Comparison of ENCODE assay signal across 19 mouse cellular contexts in the genomic region with DNA sequence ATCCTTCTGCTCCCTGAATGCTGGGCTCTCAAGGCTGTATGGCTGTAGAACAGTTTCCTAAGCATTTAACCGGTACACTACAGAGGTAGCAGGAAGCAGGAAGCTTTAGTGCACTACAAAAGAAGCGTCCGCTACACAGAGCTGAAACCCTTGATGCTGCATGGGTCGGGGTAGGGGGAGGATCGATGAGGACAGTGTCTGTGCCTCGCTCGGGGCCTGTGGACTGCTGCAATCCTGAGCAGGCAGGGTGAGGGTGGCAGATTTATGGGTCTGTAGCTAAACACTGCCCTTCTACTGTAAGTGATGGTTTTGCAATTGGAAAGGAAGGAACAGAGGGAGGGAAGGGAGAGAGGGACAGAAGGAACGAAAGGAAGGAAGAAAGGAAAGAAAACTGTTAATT. TPM values are rescaled to one million over a fixed set of nuclear protein-coding genes. Genes with fewer than 3 reads are reported as not detected.
DNase-seq lines count a peak whose midpoint lies in the region; ATAC-seq and TF ChIP-seq lines count a peak whose summit lies in the region.
"Had no signal": no experiment of that assay in that cellular context is flagged by ENCODE, and none has a peak within 500 bp of the region (broad histone marks: within the 10 kb centered on the region; RNA-seq: fewer than 3 reads in every experiment).

No protein-coding gene starts in this region.

- H3K9me3 ChIP-seq in lung, embryonic 14.5 days (ENCODE audit: low read depth, low read length): no peaks in the 10 kb centered on the region
- H3K9me3 ChIP-seq in neural tube, embryonic 13.5 days: no peaks in the 10 kb centered on the region
- H3K9me3 ChIP-seq: hindbrain, embryonic 15.5 days; liver, embryonic 12.5 days; lung, embryonic 15.5 days had no signal

- peak; percentile 35; the same call in 1 of the 2 replicates for ATAC-seq in frontal cortex, adult (ENCODE audit: low TSS enrichment)
- 0 out of 2 replicates have a peak, but pooled peaks have one; percentile 17 for ATAC-seq in lung, embryonic 14.5 days (ENCODE audit: insufficient read depth)
- ATAC-seq in neural tube, embryonic 13.5 days (ENCODE audit: low read depth): peak; percentile 94
- ATAC-seq: liver, embryonic 12.5 days had no signal

- no peaks in the 10 kb centered on the region for H3K27me3 ChIP-seq in lung, embryonic 14.5 days (ENCODE audit: insufficient read depth, low read length)
- no peaks in the 10 kb centered on the region for H3K27me3 ChIP-seq in neural tube, embryonic 13.5 days
- H3K27me3 ChIP-seq: hindbrain, embryonic 15.5 days; liver, embryonic 12.5 days; lung, embryonic 15.5 days had no signal

- H3K27ac ChIP-seq in lung, embryonic 14.5 days (ENCODE audit: low read depth): no peak overlapping the region
- peak overlapping the region; percentile 68 for H3K27ac ChIP-seq in neural tube, embryonic 13.5 days (replicated peaks)
- H3K27ac ChIP-seq: hindbrain, embryonic 15.5 days; left cerebral cortex, adult 2 months; liver, embryonic 12.5 days; lung, embryonic 15.5 days had no signal

- H3K4me3 ChIP-seq in lung, embryonic 14.5 days (ENCODE audit: low read depth, low read length): no peak overlapping the region
- no peak overlapping the region for H3K4me3 ChIP-seq in neural tube, embryonic 13.5 days
- H3K4me3 ChIP-seq: hindbrain, embryonic 15.5 days; left cerebral cortex, adult 2 months; liver, embryonic 12.5 days; lung, embryonic 15.5 days; myocyte had no signal

- peaks cover 14% of the 10 kb centered on the region; the same call in 1 of the 2 replicates for H3K36me3 ChIP-seq in lung, embryonic 14.5 days (ENCODE audit: insufficient read depth)
- H3K36me3 ChIP-seq in neural tube, embryonic 13.5 days: peaks cover 45% of the 10 kb centered on the region

- H3K4me2 ChIP-seq in lung, embryonic 14.5 days: no peak overlapping the region
- no peak overlapping the region for H3K4me2 ChIP-seq in neural tube, embryonic 13.5 days
- H3K4me2 ChIP-seq: hindbrain, embryonic 15.5 days; liver, embryonic 12.5 days; lung, embryonic 15.5 days had no signal

- no peaks in the 10 kb centered on the region for H3K4me1 ChIP-seq in lung, embryonic 14.5 days (ENCODE audit: insufficient read depth)
- H3K4me1 ChIP-seq in neural tube, embryonic 13.5 days (replicated peaks): peaks cover 11% of the 10 kb centered on the region
- H3K4me1 ChIP-seq: hindbrain, embryonic 15.5 days; liver, embryonic 12.5 days; lung, embryonic 15.5 days had no signal

- 54% methylated on average over 8 of the region's 8 CpGs for WGBS in lung, embryonic 14.5 days
- WGBS in neural tube, embryonic 13.5 days: 19% methylated on average over 8 of the region's 8 CpGs

- DNase-seq in frontal cortex, postnatal 14 days (ENCODE audit: low spot score in 2 of 2): no peak
- DNase-seq in lung, embryonic 14.5 days: no peak
- no peak for DNase-seq in lung, postnatal 14 days
- peak; percentile 8 for DNase-seq in adrenal gland, postnatal 25 days
- no peak for DNase-seq in yolk sac, embryonic 10.5 days (ENCODE audit: low spot score)
- DNase-seq: cerebellum, adult 11 months; cerebellum, postnatal 25 days; gastrocnemius, postnatal 14 days; heart, postnatal 10 days; kidney, postnatal 10 days; midbrain, embryonic 14.5 days; right cerebral cortex, postnatal 14 days had no signal

- no peak for TF ChIP-seq CTCF in lung, embryonic 14.5 days (IDR thresholded peaks at IDR 0.05; ENCODE audit: low read depth)

- H3K9ac ChIP-seq in lung, embryonic 14.5 days: no peak overlapping the region
- peak overlapping the region; percentile 47 for H3K9ac ChIP-seq in neural tube, embryonic 13.5 days
- H3K9ac ChIP-seq: hindbrain, embryonic 15.5 days; liver, embryonic 12.5 days; lung, embryonic 15.5 days had no signal

RNA-seq across cellular contexts. Expression of a gene that starts 35.9 kb away (rescaled TPM):
- 20.2 and 22.6 TPM in 2 replicates for polyA plus RNA-seq in lung, embryonic 14.5 days (2014; fragmentation: Nextera tagmentation; extraction: Ambion mirVana)
- total RNA-seq in adrenal gland, postnatal 25 days (2021): 20.7 and 38.6 TPM in 2 replicates
- 92.8 and 105 TPM in 2 replicates for polyA plus RNA-seq in neural tube, embryonic 13.5 days (2015; fragmentation: Nextera tagmentation; extraction: Ambion mirVana)

RNA-seq across cellular contexts. Expression of a gene that starts 39.8 kb away (rescaled TPM):
- 61.5 and 64.7 TPM in 2 replicates for polyA plus RNA-seq in lung, embryonic 14.5 days (2014; fragmentation: Nextera tagmentation; extraction: Ambion mirVana)
- 34.6 and 35.5 TPM in 2 replicates for total RNA-seq in adrenal gland, postnatal 25 days (2021)
- 23.8 and 25.3 TPM in 2 replicates for polyA plus RNA-seq in neural tube, embryonic 13.5 days (2015; fragmentation: Nextera tagmentation; extraction: Ambion mirVana)

Comparison
In these comparisons a context has a peak if more than half of its experiments do, and no peak if none do; other contexts are left out.
1. ATAC-seq: peak in every context shown above with its lines; median percentile 94 in neural tube, embryonic 13.5 days; 35 in frontal cortex, adult; 17 in lung, embryonic 14.5 days.